Mouse (Mus musculus) thymus, adult 18-20 months (tissue): ENCODE measurements around the gene Exoc6b.
"Not testable (repeated sequence)": the region's sequence is repeated elsewhere in the genome, so short reads cannot be mapped to it uniquely, and the experiment has no call there.

ENCODE experiments used
- DNase-seq, 2 experiments: peaks; one replicate each; pipeline ENCODE4 v3.0.0; 2022; ENCODE audit warnings: mixed read lengths in 2 of 2

Gene Exoc6b

DNA sequence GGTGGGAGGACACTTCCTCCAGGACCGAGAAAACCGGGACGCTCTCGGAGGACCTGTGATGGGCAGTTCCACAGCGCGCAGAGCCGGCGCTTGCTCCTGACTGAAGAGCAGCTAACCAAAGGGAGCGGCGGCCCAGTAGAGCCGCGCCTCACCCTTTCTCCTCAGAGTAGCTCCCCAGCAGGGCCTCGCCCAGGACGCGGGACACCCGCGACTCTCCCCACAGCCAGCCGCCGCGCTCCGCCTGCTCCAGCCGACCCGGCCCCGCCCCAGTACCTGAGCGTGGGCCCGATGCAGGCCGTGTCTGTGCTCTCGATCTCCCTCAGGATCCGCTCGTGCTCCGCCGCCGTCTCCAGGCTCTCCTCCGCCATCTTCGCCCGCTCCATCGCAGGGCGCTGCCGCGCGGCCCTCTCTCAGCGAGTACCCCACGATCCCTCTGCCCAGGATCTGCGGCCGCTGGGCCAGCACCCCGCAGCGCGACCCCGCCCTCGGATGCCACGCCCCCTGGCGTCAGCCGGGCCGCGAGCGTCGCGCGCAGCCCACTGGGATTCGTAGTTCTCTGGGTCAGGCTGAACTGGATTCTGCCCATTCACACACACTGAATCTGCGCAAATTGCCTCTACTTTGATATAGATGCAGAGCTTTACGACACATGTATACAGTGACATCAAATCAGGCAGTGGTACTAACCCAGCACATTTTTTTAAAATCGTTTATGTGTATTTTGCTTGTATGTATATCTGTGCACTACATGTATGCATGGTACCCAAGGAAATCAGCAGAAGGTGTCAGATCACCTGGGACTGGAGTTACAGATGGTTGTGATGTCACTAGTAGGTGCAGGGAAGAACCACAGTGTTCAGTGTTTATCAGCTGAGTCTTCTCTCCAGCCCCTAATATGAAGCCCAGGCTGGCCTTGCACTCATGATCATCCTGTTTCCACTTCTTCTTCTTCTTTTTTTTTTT is at the start of gene Exoc6b:
Gene Exoc6b, minus strand, starts transcription at position 491 of the 963 bp plus-strand sequence.
- DNase-seq: peak; percentile 69 to 71

DNA sequence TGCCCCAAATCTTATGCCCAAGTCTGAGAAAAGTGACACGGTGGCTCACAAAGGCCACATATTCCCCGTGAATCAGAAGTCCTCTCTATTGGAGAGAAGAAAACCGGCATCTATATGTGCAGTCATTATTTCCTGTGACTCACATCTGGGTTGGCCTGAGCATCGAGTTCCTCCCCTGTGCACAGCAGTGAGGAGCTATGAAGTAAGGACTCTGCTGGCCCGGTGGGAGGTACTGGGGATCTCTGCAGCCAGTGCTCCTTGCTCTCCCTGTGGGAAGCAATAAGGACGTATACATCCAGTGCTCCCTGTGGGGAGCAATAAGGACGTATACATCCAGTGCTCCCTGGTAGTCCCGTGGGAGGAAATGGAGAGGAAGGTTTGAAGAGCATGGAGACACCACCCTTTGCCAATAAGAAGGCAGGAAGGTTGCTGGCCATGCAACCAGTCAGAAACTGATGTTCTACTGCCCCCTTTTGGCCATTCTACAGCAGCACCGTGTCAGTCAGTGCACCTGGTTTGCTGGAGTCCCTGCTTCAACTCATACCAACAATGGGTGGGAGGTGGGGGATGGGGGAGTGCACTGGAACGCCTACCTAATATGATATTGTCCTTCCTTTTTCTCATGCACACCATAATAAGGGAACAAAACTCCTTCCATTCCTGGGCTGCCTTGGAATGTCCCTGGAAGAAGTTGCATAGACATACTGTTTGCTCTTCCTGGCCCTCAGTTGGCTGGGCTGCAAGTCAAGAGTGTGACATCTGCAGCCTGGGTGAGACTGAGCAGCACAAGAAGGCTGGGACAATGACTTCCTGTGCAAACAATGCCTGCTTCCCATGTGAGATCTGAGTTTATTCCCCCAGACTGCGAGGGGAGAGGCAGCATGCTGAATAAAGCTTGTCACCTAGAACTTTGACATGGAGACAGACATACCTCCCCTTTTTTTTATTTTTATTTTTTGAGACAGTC is 48.5 kb upstream of the Exoc6b start:
- DNase-seq: peak in 1 of 2 experiments; percentile 34

DNA sequence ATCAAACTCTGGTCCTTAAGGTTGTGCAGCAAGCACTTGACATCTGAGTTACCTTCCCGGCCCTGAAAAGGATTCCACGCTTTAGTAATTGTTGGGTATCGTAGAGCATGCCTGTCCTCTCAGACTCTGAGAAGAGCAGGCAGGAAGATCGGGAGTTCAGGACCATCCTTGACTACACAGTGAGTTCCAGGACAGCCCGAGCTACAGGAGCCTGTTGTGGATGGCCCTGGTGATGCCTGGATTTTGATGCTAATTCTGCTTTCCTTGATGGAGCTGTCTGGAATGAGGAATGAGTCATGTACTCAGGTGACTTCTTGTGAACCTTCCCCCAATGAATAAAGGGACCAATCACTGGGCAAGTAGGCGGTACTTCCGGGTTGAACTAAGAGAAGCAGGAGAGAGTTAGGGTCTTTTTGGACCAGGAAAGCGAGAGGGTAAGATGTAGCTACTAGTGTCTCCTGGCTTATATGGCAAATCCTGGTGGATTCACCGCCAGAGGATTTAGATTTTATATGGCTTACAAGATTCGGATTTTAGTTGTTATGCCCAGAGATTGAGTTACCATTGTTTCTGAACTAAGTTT is 35.8 kb upstream of the Exoc6b start:
- DNase-seq: no peak

DNA sequence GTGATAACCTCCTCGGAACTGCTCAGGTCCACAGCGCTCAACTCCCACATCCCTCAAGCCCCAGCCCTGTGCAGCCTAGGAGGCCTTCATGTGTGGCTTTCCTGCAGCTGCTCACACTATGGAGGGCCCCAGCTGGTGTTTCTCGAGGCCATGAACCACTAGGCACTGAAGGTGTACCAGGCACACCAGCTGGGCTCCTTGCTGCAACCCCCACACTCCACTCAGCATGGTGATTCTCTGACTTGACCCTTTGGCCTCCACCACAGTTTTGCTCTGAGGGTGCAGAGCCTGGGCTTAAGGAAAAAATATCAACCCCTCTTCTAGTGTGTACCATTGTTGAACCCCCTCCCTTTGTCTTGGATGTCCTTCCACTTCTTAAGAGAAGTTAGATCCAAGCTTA is 34.0 kb upstream of the Exoc6b start:
- DNase-seq: no peak

DNA sequence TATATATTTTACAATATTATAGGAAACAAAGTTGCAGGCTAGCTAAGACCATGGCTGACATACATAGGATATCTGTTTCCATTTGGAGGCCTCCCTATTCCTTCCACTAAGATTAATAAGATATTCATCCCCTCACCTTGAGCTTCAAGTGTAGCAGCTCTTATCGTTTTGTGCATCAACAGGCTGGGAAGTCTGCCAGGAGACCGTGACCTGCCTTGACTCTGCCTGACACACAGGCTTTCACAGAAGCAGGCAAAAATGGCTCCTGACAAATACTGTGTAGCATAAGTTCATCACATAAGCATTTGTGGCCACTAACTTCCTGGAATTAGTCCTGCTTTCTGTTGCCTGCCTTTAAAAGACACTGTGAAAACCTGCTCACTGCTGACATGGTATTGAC is 27.1 kb upstream of the Exoc6b start:
- DNase-seq: no peak

DNA sequence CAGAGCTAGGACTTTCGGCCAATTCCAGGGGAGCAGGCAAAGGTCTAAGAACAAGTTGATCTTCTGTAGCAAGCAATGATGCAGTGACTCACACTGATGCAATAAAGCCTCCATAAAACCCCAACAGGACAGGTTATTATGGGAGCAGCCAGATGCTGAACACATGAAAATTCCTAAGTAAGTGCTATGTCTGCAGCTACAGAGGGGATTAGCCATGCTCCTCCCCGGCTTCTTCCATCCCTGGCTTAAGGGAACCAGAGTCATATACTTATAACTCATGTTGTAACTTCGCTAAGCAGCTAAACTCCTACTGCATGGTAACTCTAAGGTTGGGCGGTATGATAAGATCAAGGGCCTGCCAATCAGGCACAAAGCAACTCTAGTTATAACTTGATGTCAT is 18.1 kb upstream of the Exoc6b start:
- DNase-seq: no peak

DNA sequence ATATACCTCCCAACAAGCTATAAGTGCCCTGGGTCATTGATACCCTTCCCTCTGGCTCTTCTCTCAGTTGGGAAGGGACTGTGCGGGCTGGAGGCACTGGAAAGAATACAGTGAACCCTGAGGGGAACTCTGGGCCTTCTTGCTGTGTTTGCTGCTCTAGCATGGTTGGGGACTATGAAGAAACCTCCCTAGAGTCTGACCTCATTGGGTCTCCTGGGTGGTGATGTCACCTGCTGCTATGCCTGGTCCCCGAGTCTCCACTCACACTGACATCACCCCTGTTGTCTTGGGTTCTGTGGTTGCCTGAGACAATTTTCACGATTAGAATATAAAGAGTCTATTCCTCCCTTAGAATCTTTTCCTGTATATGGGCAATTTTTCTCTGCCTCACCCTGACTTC is 17.3 kb upstream of the Exoc6b start:
- no peak for DNase-seq

DNA sequence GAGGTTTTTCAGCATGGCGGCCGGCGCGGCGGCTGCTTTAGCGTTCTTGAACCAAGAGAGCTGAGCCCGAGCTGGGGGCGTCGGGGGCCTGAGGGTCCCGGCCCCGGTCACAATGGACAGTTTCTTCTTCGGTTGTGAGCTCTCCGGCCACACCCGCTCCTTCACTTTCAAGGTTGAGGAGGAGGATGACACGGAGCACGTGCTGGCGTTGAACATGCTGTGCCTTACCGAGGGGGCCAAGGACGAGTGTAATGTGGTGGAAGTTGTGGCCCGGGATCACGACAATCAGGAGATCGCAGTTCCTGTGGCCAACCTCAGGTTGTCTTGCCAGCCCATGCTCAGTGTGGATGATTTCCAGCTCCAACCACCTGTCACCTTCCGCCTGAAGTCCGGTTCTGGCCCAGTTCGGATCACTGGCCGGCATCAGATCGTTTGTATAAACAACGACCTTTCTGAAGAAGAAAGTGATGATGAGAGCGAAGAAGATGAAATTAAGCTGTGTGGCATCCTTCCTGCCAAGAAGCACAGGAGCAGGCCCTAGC is 6.9 kb upstream of the Exoc6b start:
- DNase-seq: not testable (repeated sequence)

DNA sequence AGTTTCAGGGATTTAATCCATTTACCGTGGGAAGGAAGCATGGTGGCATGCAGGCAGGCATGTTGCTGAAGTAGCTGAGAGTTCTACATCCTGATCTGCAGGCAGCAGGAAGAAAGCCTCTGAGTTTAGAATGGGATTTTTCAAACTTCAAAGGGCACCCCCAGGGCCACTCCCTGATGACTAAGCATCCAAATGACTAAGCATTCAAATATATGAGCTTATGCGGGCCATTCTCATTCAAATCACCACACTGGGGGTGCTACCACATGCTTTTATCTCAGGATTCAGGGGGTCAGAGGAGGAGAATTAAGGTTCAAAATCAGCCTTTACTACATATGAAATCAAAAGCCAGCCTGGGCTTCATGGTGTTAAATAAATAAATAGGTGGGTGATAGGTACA is 5.7 kb upstream of the Exoc6b start:
- DNase-seq: no peak

DNA sequence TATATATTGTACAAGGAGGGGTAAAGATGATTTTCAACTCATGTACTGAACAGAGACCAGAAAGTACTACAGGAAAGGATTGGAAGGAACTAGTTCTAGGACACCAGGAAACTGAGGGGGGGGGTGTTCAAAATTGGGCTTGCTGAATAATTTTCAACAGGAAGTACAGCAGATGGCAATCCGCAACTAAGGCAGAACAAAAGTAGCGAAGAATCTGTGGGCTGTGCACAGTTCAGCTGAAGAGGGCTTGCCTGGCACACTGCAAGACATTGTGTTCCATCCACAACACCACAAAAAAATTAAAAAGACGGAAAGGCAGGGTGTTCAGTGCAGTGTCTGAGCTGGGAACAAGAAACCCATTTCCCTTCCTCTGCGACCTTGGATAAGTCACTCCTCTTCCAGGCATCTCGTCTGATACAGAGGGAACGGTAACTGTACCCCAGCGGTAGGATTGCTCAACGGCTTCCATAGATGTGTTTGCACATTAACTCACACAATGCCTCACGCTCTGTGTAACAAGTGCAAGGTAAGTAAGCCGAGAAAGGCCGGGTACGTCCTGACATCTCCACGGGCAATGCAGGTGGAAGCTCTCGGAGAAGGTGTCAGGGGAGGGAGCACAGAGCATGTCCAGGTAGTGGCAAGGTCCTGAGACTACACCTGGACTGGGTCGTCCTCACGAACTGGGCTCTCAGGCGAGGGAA is 841 bp downstream of the Exoc6b start:
- DNase-seq: no peak

DNA sequence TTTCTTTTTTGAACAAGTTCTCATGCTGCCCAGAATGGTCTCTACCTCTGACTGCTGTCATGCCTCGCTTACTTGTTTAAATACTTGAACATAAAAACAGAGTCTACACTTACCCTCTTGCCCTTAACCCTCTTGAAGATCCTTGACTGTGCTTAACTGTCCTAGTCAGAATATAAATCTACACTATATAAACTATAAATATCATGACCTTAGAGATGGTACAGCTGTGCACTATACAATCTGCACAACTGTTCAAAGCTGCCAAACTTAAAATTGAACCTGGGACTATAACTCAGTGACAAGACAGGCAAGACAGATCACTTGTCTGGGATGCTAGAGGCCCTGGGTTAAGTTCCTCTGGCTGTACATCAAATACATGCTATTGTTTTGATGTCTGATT is 11.7 kb downstream of the Exoc6b start:
- no peak for DNase-seq

DNA sequence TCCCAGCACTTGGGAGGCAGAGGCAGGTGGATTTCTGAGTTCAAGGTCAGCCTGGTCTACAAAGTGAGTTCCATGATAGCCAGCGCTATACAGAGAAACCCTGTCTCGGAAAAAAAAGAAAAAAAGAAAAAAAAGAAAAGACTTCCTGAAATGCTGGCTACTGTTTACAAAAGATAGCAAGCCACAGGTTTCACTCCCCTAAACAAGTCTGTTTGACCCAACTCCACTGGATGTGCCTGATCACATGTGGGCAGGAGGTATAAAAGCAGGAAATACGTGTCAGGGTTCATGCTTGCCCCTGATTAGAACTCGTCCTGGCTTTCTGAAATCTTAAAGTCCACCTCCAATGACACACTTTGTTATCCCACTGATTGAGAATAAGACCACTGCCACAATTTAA is 18.2 kb downstream of the Exoc6b start:
- no peak for DNase-seq

DNA sequence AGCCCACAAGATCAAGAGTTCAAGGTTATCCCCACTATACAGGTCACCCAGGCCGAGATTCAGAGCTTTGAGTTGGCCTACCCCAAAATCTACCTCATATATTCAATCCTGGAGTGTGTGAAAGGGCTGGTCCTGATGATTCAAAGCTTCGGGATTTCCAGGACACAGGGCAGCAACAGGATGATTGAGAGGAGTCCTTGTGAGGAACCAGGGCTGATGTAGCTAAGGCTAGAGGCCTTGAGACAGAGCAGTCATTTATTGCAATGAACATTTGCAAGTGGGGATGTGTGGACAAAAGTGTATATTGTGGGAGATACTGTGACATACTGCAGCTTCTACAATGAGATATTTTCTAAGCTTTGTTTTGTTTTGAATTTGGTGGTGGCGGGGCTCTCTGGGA is 22.8 kb downstream of the Exoc6b start:
- DNase-seq: no peak

DNA sequence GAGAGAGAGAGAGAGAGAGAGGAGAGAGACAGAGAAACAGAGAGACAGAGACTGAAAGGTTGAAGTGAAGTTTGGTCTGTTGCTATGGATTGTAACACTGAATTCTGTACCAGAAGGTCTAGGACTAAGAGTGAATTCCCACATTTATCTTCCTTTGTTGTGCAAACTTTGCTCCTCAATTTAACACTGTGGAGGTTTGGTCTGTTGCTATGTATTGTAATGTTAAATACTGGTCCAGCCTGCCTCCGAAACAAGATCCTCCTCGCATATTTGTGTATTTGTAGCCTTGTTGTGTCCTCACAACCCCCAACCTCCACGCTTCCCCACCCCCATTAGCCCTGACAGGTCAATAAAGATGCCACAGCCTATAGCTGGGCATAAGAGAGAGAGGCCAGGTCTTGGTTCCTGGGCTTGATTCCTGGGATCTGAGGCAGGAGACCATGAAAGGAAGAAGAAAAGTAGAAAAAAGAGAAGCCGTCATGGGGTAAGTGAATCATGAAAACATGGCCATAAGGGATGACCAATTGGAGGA is 24.6 kb downstream of the Exoc6b start:
- DNase-seq: no peak

DNA sequence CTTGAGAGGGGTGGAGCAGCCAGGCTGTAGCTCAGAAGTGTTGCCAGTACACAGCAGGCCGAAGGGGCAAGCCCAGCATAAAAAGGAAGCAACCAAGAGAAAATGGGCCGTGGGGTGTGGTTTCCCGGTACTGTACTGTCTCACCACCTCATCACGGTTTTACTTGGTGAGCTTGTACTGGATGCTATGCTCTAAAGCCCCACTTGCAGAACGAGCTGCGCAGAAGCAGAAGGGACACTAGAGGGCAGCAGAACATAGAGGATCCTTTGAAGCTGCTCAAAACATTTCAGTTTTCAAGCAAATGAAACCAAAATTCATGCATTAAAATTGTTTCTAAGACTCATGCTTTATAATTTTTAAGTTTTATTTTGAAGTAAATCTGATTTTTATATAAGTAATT is 31.6 kb downstream of the Exoc6b start:
- DNase-seq: peak; percentile 4 to 20

DNA sequence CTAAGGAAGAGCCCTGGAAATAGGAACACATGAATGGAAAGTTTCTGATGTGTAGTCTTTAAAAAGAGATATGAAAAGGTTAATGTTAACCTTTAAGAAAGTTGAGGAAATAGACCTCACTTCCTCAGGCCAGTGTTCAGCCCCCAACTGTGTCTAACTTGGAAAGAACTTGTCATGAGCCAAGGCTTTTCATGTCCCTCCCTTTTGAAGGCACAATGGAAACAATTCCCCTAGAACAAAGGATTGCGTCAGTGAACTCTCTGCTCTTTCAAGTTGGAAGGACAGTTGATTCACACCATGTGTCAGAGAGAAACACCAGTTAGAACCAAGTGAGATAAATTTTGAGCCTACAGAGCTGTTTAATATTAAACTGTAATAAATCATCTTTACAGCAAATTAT is 39.6 kb downstream of the Exoc6b start:
- DNase-seq: no peak

DNA sequence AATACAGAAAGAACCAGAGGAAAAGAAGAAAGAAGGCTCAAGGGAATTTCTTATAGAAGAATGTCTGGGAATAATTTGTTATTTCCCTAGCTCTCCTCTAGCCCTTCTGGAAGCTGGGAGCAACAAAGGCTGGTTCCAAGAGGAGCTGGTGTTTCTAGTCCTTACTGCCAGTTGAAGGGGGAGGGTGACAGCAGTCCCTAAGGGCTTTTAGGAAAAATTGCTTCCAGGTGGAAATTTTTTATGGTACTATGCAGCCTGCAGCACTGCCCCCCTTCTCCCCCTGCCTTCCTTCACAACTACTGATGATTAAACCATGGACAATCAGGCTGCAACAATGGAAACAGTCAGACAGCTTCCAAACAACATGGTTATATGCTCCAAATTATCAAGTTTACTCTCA is 44.9 kb downstream of the Exoc6b start:
- no peak for DNase-seq

DNA sequence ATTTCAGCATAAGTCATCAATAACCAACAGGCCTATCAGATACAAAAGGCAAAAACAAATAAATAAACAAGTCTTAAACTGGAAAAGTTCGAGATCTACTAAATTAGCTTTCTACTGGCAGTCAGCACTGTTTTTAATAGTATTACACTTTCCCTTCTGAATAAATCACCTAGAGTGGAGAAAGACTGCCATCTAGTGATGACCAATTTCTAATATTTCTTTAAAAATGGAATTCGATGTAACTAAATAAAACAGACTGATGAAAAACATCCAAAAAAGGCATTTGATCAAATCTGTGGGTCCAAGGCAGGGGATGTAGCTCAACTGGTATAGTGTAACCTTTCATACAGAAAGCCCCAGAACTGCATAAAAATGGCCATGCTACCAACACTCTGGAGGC is 52.3 kb downstream of the Exoc6b start:
- no peak for DNase-seq

DNA sequence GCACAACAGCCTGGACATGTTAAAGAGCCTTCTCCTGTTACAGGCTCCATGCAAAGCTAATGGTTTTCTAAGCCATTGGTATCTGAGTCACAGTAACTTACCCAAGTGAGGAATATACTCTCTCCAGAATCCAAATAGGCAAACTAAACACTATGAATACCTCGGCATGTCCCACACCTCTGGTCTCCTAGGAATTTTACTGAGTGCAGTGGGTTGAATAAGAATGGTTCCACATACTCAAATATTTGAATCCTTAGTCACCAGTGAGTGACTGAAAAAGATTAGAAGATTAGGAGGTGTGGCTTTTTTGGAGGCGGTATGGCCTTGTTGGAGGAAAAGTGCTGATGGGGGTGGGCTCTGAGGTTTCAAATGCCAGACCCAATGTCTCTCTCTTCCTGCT is 55.4 kb downstream of the Exoc6b start:
- DNase-seq: no peak

DNA sequence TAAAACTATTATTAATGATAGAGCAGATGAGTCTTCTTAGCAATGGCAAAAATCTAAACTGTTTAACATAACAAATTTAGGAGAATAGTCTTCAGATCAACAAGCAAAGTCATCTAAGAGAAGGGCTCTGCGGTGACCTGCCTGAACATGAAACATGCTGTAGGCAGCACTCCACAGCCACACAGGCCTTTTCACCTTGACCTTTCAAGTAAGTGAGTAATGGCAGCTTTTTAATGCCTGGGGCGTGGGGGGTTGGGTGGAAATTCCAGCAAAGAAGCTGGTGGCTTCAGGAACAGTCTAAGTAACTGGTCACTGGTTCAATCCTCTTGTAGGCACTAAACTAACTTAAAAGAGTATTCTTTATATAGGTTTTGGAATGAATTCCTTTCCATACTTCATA is 58.9 kb downstream of the Exoc6b start:
- DNase-seq: no peak

DNA sequence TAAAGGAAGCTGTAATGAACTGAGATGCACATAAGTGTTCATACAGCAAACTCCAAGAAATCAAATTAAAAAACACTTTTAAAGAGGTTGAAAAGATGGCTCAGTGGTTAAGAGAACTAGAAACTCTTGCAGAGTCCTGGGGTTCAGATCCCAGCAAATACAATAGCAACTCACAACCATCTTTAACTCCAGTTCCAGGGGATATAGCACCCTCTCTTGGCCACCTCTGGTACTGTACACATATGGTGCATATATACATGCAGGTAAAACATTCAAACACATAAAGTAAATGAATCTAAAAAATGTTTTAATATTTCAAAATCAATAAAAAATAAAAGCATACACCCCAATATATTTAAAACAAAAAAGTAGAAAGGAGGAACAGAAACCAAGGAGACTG is 73.9 kb downstream of the Exoc6b start:
- no peak for DNase-seq

DNA sequence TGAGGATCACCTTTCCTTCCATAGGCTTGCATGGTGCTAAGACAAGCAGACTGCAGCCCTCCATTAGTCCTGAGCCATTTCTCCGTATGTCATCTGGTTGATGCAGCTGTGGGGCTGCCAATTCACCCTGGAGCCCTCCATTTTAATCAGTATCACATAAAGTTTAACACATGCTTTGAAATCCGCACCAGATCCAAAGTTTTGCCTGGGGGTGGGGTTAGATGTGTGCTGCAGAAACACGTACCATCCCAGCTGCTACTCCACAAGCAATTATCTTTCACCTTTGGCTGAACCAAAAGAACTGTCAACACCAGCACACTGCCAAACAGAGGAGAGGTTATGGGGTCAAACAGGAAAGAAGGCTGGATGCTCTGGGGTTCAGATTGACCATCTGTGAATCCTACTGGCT is 92.7 kb downstream of the Exoc6b start:
- DNase-seq: no peak
